Mouse (Mus musculus) myocyte (in vitro differentiated cells): ENCODE data around the gene Dpm1. TPM values are rescaled to one million over a fixed set of nuclear protein-coding genes. Genes with fewer than 3 reads are reported as not detected.

ENCODE experiments used
- H3K27me3 ChIP-seq: one replicate; pipeline ENCODE4 v1.6.1; 2011; ENCODE audit not compliant: control insufficient read depth, insufficient read depth, insufficient read length
- H3K36me3 ChIP-seq: one replicate; pipeline ENCODE4 v1.6.1; 2011; ENCODE audit not compliant: control insufficient read depth, insufficient read depth
- H3K4me2 ChIP-seq: one replicate; pipeline ENCODE4 v1.6.1; 2011; ENCODE audit warnings: low read depth, control low read depth
- H3K4me3 ChIP-seq: one replicate; pipeline ENCODE4 v1.5.1; 2011; ENCODE audit warnings: mild to moderate bottlenecking, control low read depth, moderate library complexity
- H3K79me2 ChIP-seq: one replicate; pipeline ENCODE4 v1.6.1; 2011; ENCODE audit not compliant: control insufficient read depth, insufficient read depth
- H3ac ChIP-seq: one replicate; pipeline ENCODE4 v1.6.1; 2011; ENCODE audit not compliant: control insufficient read depth, insufficient read length
- CEBPB ChIP-seq: IDR thresholded peaks from 2 replicates; pipeline ENCODE4 v1.6.1; 2011; ENCODE audit warnings: mild to moderate bottlenecking, moderate library complexity; ENCODE audit not compliant: poor library complexity, insufficient read depth, severe bottlenecking
- E2F4 ChIP-seq: IDR thresholded peaks from one replicate; pipeline ENCODE4 v1.6.1; 2011; ENCODE audit warnings: mild to moderate bottlenecking, control low read depth, moderate library complexity; ENCODE audit not compliant: insufficient read depth
- MAX ChIP-seq: IDR thresholded peaks from one replicate; pipeline ENCODE4 v1.6.1; 2011; ENCODE audit warnings: low read depth, mild to moderate bottlenecking, control low read depth
- MYOD1 ChIP-seq, 3 experiments: IDR thresholded peaks; one replicate each; pipeline ENCODE4 v1.6.1; 2011; ENCODE audit warnings: control low read depth in 2 of 3, low read depth in 2 of 3, mild to moderate bottlenecking in 2 of 3, moderate library complexity in 1 of 3; ENCODE audit not compliant: insufficient read length in 2 of 3, control insufficient read depth in 1 of 3
- MYOG ChIP-seq, 3 experiments: IDR thresholded peaks; one replicate each; pipeline ENCODE4 v1.6.1; 2011; ENCODE audit warnings: control low read depth in 2 of 3, low read depth in 2 of 3, mild to moderate bottlenecking in 2 of 3; ENCODE audit not compliant: insufficient read length in 2 of 3, control insufficient read depth in 1 of 3, insufficient read depth in 1 of 3
- POLR2A ChIP-seq: IDR thresholded peaks from one replicate; pipeline ENCODE4 v1.6.1; 2011; ENCODE audit warnings: low read depth, mild to moderate bottlenecking, control low read depth, moderate library complexity; ENCODE audit not compliant: insufficient read length
- POLR2AphosphoS2 ChIP-seq: IDR thresholded peaks from one replicate; pipeline ENCODE4 v1.6.1; 2011; ENCODE audit warnings: low read depth, control low read depth; ENCODE audit not compliant: insufficient read length
- REST ChIP-seq: IDR thresholded peaks from one replicate; pipeline ENCODE4 v1.6.1; 2011; ENCODE audit warnings: mild to moderate bottlenecking, control low read depth, moderate library complexity; ENCODE audit not compliant: insufficient read depth, insufficient read length
- SRF ChIP-seq: IDR thresholded peaks from one replicate; pipeline ENCODE4 v1.6.1; 2011; ENCODE audit warnings: low read depth; ENCODE audit not compliant: control insufficient read depth, insufficient read length
- TCF12 ChIP-seq: IDR thresholded peaks from one replicate; pipeline ENCODE4 v1.6.1; 2011; ENCODE audit warnings: mild to moderate bottlenecking, control low read depth; ENCODE audit not compliant: poor library complexity, insufficient read depth, severe bottlenecking
- TCF3 ChIP-seq: IDR thresholded peaks from one replicate; pipeline ENCODE4 v1.6.1; 2011; ENCODE audit warnings: low read depth, control low read depth; ENCODE audit not compliant: insufficient read length
- USF1 ChIP-seq: IDR thresholded peaks from one replicate; pipeline ENCODE4 v1.6.1; 2011; ENCODE audit warnings: low read depth, mild to moderate bottlenecking, control low read depth, moderate library complexity
- polyA plus RNA-seq: library from polyadenylated mRNA; unstranded; fragments of >200 nt; fragmentation: generic; extraction: Trizol; gene quantifications from one replicate; pipeline ENCODE4 v1.2.1, GENCODE M21; 2012; ENCODE audit warnings: missing spikeins

Dpm1 gene
- polyA plus RNA-seq, 1 experiment, result 39.3 TPM

DNA sequence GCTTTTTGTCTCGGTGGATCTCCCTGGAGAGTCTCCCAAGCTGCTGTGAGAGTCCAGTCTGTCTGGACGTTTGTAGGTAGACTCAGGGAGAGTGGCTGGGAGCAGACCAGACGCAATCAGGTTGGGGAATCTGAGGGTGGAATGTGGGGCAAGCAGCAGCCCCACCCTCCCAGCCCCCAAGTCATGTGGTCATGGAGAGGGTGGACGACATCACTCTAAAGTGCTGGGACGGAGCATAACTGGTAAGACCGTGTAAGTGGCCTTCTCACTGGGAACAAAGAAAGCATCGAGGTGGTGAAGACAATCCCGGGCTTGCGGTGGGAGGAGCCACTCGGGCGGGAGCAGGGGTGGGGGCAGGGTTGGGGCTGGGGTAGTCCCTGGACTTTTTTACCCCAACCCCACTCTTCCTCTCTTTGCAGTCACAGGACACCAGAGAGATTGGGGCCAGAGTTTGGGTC is 68.8 kb downstream of the Dpm1 start:
- H3K36me3 ChIP-seq, result no peaks in the 10 kb centered on the region
- no peak for TF ChIP-seq SRF
- TF ChIP-seq POLR2A, result no peak
- no peak for TF ChIP-seq TCF3
- H3ac ChIP-seq, result no peak overlapping the region
- no peaks in the 10 kb centered on the region for H3K27me3 ChIP-seq
- H3K79me2 ChIP-seq, result no peaks in the 10 kb centered on the region
- no peak overlapping the region for H3K4me3 ChIP-seq
- no peak overlapping the region for H3K4me2 ChIP-seq

DNA sequence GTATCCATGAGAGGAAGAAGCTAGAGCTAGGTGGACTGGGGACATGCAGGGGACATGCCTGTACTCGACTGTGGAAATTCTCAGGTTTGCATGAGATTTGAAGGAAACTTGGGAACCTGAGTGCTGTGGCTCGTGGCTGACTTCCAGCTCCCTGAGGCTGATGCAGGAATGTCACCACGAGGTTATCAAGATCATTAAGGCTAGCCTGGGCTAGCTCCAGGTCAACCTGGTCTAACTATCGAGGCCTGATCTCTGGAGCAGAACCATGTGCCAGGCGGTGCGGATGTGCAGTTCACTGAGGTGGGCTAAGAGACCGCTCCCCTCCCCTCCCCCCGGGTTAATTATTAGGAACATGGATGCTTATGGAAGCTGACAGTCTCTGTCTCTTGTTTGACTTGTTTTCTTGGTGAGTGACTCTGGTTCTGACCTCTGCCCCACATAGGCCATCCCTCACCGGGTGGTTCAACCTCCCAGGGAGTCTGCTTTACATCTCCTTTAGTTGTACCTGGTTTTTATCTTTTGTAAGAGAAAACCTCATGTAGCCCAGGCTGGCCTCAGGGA is 69.9 kb downstream of the Dpm1 start:
- Histone ChIP-seq H3K4me2 (no peak overlapping the region), H3K36me3 (no peaks in the 10 kb centered on the region), H3K27me3 (no peaks in the 10 kb centered on the region), H3K79me2 (no peaks in the 10 kb centered on the region), H3ac (no peak overlapping the region), H3K4me3 (no peak overlapping the region)
- TF ChIP-seq REST (no peak), MAX (no peak), USF1 (no peak), MYOG (IDR thresholded peaks at IDR 0.05; ENCODE audit: control insufficient read depth in 1 of 3, insufficient read depth in 1 of 3, insufficient read length in 2 of 3, low read depth in 2 of 3) (no peak), MYOD1 (IDR thresholded peaks at IDR 0.05; ENCODE audit: control insufficient read depth in 1 of 3, insufficient read length in 2 of 3, low read depth in 2 of 3) (no peak), POLR2A (no peak), TCF12 (no peak), TCF3 (no peak), E2F4 (no peak), CEBPB (no peak), POLR2AphosphoS2 (no peak), SRF (no peak)

Other genes starting within 250 kb of the Dpm1 start
- 0.94 TPM for gene Ripor3, start 220.0 kb downstream of the Dpm1 start, polyA plus RNA-seq
- 0.11 TPM for gene Pard6b, start 149.6 kb downstream of the Dpm1 start, polyA plus RNA-seq
- 8.2 TPM for gene Adnp, start 23.5 kb downstream of the Dpm1 start, polyA plus RNA-seq
- gene Gm20716, start 227 bp downstream of the Dpm1 start, polyA plus RNA-seq, result 24.4 TPM
- 11.4 TPM for gene Mocs3, start within 50 bp of the Dpm1 start, polyA plus RNA-seq
- not detected for gene Kcng1, start 51.1 kb upstream of the Dpm1 start, polyA plus RNA-seq